Mouse (Mus musculus): ENCODE results near the gene Rassf5. TPM values are rescaled to one million over a fixed set of nuclear protein-coding genes. Genes with fewer than 3 reads are reported as not detected.
A peak's percentile ranks its signal among the peaks of the same experiment; 100 is the strongest.

Rassf5 gene
- polyA plus RNA-seq, 1 experiment from 2014 or later: 6.7 TPM

GRCm38 (mm10) chr1:131281731-131282130 is 36.7 kb upstream of the Rassf5 start:
- Histone ChIP-seq H3K27me3 (replicated peaks; ENCODE audit: control insufficient read depth, insufficient read depth, low read length) (no peaks in the 10 kb centered on the region), H3K4me1 (ENCODE audit: control insufficient read depth, insufficient read depth, low read depth, low read length) (no peaks in the 10 kb centered on the region), H3K4me2 (ENCODE audit: low read length) (no peak overlapping the region), H3K27ac (ENCODE audit: low read depth, low read length) (no peak overlapping the region), H3K9me3 (ENCODE audit: control insufficient read depth, low read length) (no peaks in the 10 kb centered on the region), H3K36me3 (ENCODE audit: control insufficient read depth, insufficient read depth, low read length) (peaks cover under 1% of the 10 kb centered on the region; the same call in 1 of the 2 replicates), H3K9ac (ENCODE audit: low read depth, low read length) (no peak overlapping the region), H3K4me3 (ENCODE audit: low read length) (no peak overlapping the region)
- WGBS: 56% methylated on average over 4 of the region's 4 CpGs
- 0 out of 2 replicates have a peak, but pooled peaks have one; percentile 10 for ATAC-seq

GRCm38 (mm10) chr1:131280280-131280679 is 35.2 kb upstream of the Rassf5 start:
- no peak overlapping the region for H3K4me3 ChIP-seq (ENCODE audit: low read length)
- no peaks in the 10 kb centered on the region for H3K4me1 ChIP-seq (ENCODE audit: control insufficient read depth, insufficient read depth, low read depth, low read length)
- H3K9me3 ChIP-seq (ENCODE audit: control insufficient read depth, low read length): no peaks in the 10 kb centered on the region
- no peak overlapping the region for H3K4me2 ChIP-seq (ENCODE audit: low read length)
- no peak overlapping the region for H3K9ac ChIP-seq (ENCODE audit: low read depth, low read length)
- H3K27ac ChIP-seq (ENCODE audit: low read depth, low read length): no peak overlapping the region
- H3K27me3 ChIP-seq (replicated peaks; ENCODE audit: control insufficient read depth, insufficient read depth, low read length): no peaks in the 10 kb centered on the region
- ATAC-seq: no peak
- WGBS: 55% methylated on average over 3 of the region's 3 CpGs
- H3K36me3 ChIP-seq (ENCODE audit: control insufficient read depth, insufficient read depth, low read length): no peaks in the 10 kb centered on the region

- Histone ChIP-seq H3K4me3 (ENCODE audit: low read length) (0 out of 2 replicates have a peak within 1 kb of the TSS, but pooled peaks have one; percentile 20), H3K4me2 (ENCODE audit: low read length) (peak within 1 kb of the TSS; percentile 35; the same call in 1 of the 2 replicates)
These were observed 34.4 kb upstream of the Rassf5 start, which contains the start of gene Ikbke for GRCm38 (mm10) chr1:131279456-131279776. TSS of gene Ikbke (minus strand) at chr1:131279606.

GRCm38 (mm10) chr1:131278606-131279455 is 33.8 kb upstream of the Rassf5 start:
- H3K9ac ChIP-seq (ENCODE audit: low read depth, low read length): 0 out of 2 replicates have a peak overlapping the region, but pooled peaks have one; percentile 4
- H3K4me3 ChIP-seq (ENCODE audit: low read length): 0 out of 2 replicates have a peak overlapping the region, but pooled peaks have one; percentile 20

More at GRCm38 (mm10) chr1:131279456-131279776, 34.4 kb upstream of the Rassf5 start, which contains the start of gene Ikbke:
- H3K36me3 ChIP-seq (ENCODE audit: control insufficient read depth, insufficient read depth, low read length): no peaks in the 10 kb centered on the region
- H3K9ac ChIP-seq (ENCODE audit: low read depth, low read length): 0 out of 2 replicates have a peak within 1 kb of the TSS, but pooled peaks have one; percentile 4
- no peak for ATAC-seq
- no peaks in the 10 kb centered on the region for H3K4me1 ChIP-seq (ENCODE audit: control insufficient read depth, insufficient read depth, low read depth, low read length)
- H3K27ac ChIP-seq (ENCODE audit: low read depth, low read length): no peak within 1 kb of the TSS
- no peaks in the 10 kb centered on the region for H3K27me3 ChIP-seq (replicated peaks; ENCODE audit: control insufficient read depth, insufficient read depth, low read length)
- WGBS: 45% methylated on average over 4 of the region's 4 CpGs
- H3K9me3 ChIP-seq (ENCODE audit: control insufficient read depth, low read length): no peaks in the 10 kb centered on the region

GRCm38 (mm10) chr1:131276831-131277230 is 31.8 kb upstream of the Rassf5 start:
- ATAC-seq: no peak
- H3K4me1 ChIP-seq (ENCODE audit: control insufficient read depth, insufficient read depth, low read depth, low read length): no peaks in the 10 kb centered on the region
- H3K27ac ChIP-seq (ENCODE audit: low read depth, low read length): no peak overlapping the region
- H3K36me3 ChIP-seq (ENCODE audit: control insufficient read depth, insufficient read depth, low read length): no peaks in the 10 kb centered on the region
- H3K4me2 ChIP-seq (ENCODE audit: low read length): no peak overlapping the region
- H3K9me3 ChIP-seq (ENCODE audit: control insufficient read depth, low read length): no peaks in the 10 kb centered on the region
- H3K4me3 ChIP-seq (ENCODE audit: low read length): no peak overlapping the region
- H3K27me3 ChIP-seq (replicated peaks; ENCODE audit: control insufficient read depth, insufficient read depth, low read length): no peaks in the 10 kb centered on the region
- H3K9ac ChIP-seq (ENCODE audit: low read depth, low read length): no peak overlapping the region

More at GRCm38 (mm10) chr1:131278606-131279455, 33.8 kb upstream of the Rassf5 start:
- H3K4me1 ChIP-seq (ENCODE audit: control insufficient read depth, insufficient read depth, low read depth, low read length): no peaks in the 10 kb centered on the region
- 55% methylated on average over 8 of the region's 8 CpGs for WGBS
- H3K27ac ChIP-seq (ENCODE audit: low read depth, low read length): no peak overlapping the region
- H3K9me3 ChIP-seq (ENCODE audit: control insufficient read depth, low read length): no peaks in the 10 kb centered on the region
- no peak for ATAC-seq
- no peaks in the 10 kb centered on the region for H3K27me3 ChIP-seq (replicated peaks; ENCODE audit: control insufficient read depth, insufficient read depth, low read length)
- peak overlapping the region; percentile 35; the same call in 1 of the 2 replicates for H3K4me2 ChIP-seq (ENCODE audit: low read length)
- no peaks in the 10 kb centered on the region for H3K36me3 ChIP-seq (ENCODE audit: control insufficient read depth, insufficient read depth, low read length)

- 80% methylated on average over 14 of the region's 14 CpGs for WGBS
- H3K4me1 ChIP-seq (ENCODE audit: control insufficient read depth, insufficient read depth, low read depth, low read length): no peaks in the 10 kb centered on the region
These were observed 30.5 kb upstream of the Rassf5 start for GRCm38 (mm10) chr1:131275577-131275976.

GRCm38 (mm10) chr1:131274725-131275539 is 29.9 kb upstream of the Rassf5 start:
- Histone ChIP-seq H3K9ac (ENCODE audit: low read depth, low read length) (no peak overlapping the region), H3K27me3 (replicated peaks; ENCODE audit: control insufficient read depth, insufficient read depth, low read length) (no peaks in the 10 kb centered on the region), H3K9me3 (ENCODE audit: control insufficient read depth, low read length) (no peaks in the 10 kb centered on the region), H3K4me1 (ENCODE audit: control insufficient read depth, insufficient read depth, low read depth, low read length) (peaks cover 2% of the 10 kb centered on the region), H3K4me2 (ENCODE audit: low read length) (no peak overlapping the region), H3K4me3 (ENCODE audit: low read length) (no peak overlapping the region), H3K36me3 (ENCODE audit: control insufficient read depth, insufficient read depth, low read length) (no peaks in the 10 kb centered on the region), H3K27ac (ENCODE audit: low read depth, low read length) (no peak overlapping the region)
- 52% methylated on average over 19 of the region's 22 CpGs for WGBS
- no peak for ATAC-seq

More at GRCm38 (mm10) chr1:131275577-131275976, 30.5 kb upstream of the Rassf5 start:
- Histone ChIP-seq H3K9ac (ENCODE audit: low read depth, low read length) (no peak overlapping the region), H3K27ac (ENCODE audit: low read depth, low read length) (no peak overlapping the region), H3K36me3 (ENCODE audit: control insufficient read depth, insufficient read depth, low read length) (no peaks in the 10 kb centered on the region), H3K27me3 (replicated peaks; ENCODE audit: control insufficient read depth, insufficient read depth, low read length) (no peaks in the 10 kb centered on the region), H3K9me3 (ENCODE audit: control insufficient read depth, low read length) (no peaks in the 10 kb centered on the region), H3K4me2 (ENCODE audit: low read length) (no peak overlapping the region), H3K4me3 (ENCODE audit: low read length) (no peak overlapping the region)
- no peak for ATAC-seq

GRCm38 (mm10) chr1:131269797-131270578 is 24.9 kb upstream of the Rassf5 start:
- peaks cover 4% of the 10 kb centered on the region for H3K4me1 ChIP-seq (ENCODE audit: control insufficient read depth, insufficient read depth, low read depth, low read length)
- H3K27me3 ChIP-seq (replicated peaks; ENCODE audit: control insufficient read depth, insufficient read depth, low read length): no peaks in the 10 kb centered on the region
- H3K9ac ChIP-seq (ENCODE audit: low read depth, low read length): peak overlapping the region; percentile 56
- H3K4me3 ChIP-seq (ENCODE audit: low read length): no peak overlapping the region
- H3K9me3 ChIP-seq (ENCODE audit: control insufficient read depth, low read length): no peaks in the 10 kb centered on the region
- WGBS: 29% methylated on average over 22 of the region's 22 CpGs
- H3K4me2 ChIP-seq (ENCODE audit: low read length): peak overlapping the region; percentile 38
- no peak overlapping the region for H3K27ac ChIP-seq (ENCODE audit: low read depth, low read length)
- H3K36me3 ChIP-seq (ENCODE audit: control insufficient read depth, insufficient read depth, low read length): no peaks in the 10 kb centered on the region
- peak; percentile 82 for ATAC-seq

Measured in hindbrain, embryonic 16.5 days (tissue).